Mouse (Mus musculus) CH12.LX (cell line): ENCODE measurements around the gene Tbx5. TPM values are rescaled to one million over a fixed set of nuclear protein-coding genes. Genes with fewer than 3 reads are reported as not detected.

ENCODE experiments used
- DNase-seq: peaks from one replicate; pipeline ENCODE4 v3.0.0-alpha.2; 2013; ENCODE audit errors: extremely low read depth
- H3K27ac ChIP-seq: 2 replicates; pipeline ENCODE4 v1.5.1; 2012; ENCODE audit warnings: low read depth, mild to moderate bottlenecking, control low read depth, moderate library complexity; ENCODE audit not compliant: insufficient read depth
- H3K27me3 ChIP-seq: replicated peaks from 2 replicates; pipeline ENCODE3; 2012; ENCODE audit warnings: inconsistent platforms
- H3K36me3 ChIP-seq, 2 experiments: replicated peaks in 1 of 2; 2 replicates each; pipeline versions ENCODE3 to v1.6.1; 2012; ENCODE audit warnings: inconsistent platforms in 1 of 2, low read length in 1 of 2, mild to moderate bottlenecking in 1 of 2, mixed read lengths in 1 of 2, moderate library complexity in 1 of 2; ENCODE audit not compliant: control insufficient read depth in 1 of 2, insufficient read depth in 1 of 2
- H3K4me1 ChIP-seq, 2 experiments: 2 replicates each; pipeline ENCODE4 v1.6.1; 2012; ENCODE audit warnings: inconsistent platforms in 1 of 2, moderate library complexity in 1 of 2; ENCODE audit not compliant: insufficient read depth in 2 of 2, control insufficient read depth in 1 of 2
- H3K4me2 ChIP-seq: 2 replicates; pipeline ENCODE4 v1.6.1; 2012; ENCODE audit warnings: low read depth, mild to moderate bottlenecking, control low read depth; ENCODE audit not compliant: poor library complexity, insufficient read depth, severe bottlenecking
- H3K4me3 ChIP-seq, 3 experiments: fragments of 150-350 bp in 1 of 3; sonication (generic) in 1 of 3; replicated peaks in 1 of 3; 2 replicates each; pipeline versions ENCODE3 to v1.5.1; 2011 to 2012; ENCODE audit warnings: low read depth in 2 of 3, low read length in 2 of 3, mild to moderate bottlenecking in 2 of 3, moderate library complexity in 2 of 3, control low read depth in 1 of 3, improper control_type of control experiment in 1 of 3, inconsistent platforms in 1 of 3, mixed read lengths in 1 of 3; ENCODE audit not compliant: poor library complexity in 1 of 3
- H3K79me2 ChIP-seq: replicated peaks from 2 replicates; pipeline ENCODE4 v1.6.1; 2012; ENCODE audit warnings: mild to moderate bottlenecking, moderate library complexity; ENCODE audit not compliant: control insufficient read depth, poor library complexity, insufficient read depth, severe bottlenecking; ENCODE audit errors: extremely low read depth
- H3K9ac ChIP-seq: 2 replicates; pipeline ENCODE4 v1.6.1; 2012; ENCODE audit warnings: low read depth, mild to moderate bottlenecking, control low read depth, moderate library complexity; ENCODE audit not compliant: insufficient read depth
- H3K9me3 ChIP-seq: replicated peaks from 2 replicates; pipeline ENCODE3; 2012; ENCODE audit warnings: low read length, inconsistent platforms, mixed read lengths
- BHLHE40 ChIP-seq: IDR thresholded peaks from 2 replicates; pipeline ENCODE4 v1.6.1; 2011; ENCODE audit warnings: mild to moderate bottlenecking, low read depth, low read length, improper control_type of control experiment
- CHD1 ChIP-seq: IDR thresholded peaks from 2 replicates; pipeline ENCODE4 v1.6.1; 2012; ENCODE audit warnings: low read depth, low read length, improper control_type of control experiment, inconsistent platforms
- CTCF ChIP-seq, 2 experiments: IDR thresholded peaks in 1 of 2; conservative IDR thresholded peaks in 1 of 2; 2 replicates each; pipeline ENCODE4 v1.5.1; 2011 to 2012; ENCODE audit warnings: low read depth in 2 of 2, low read length in 2 of 2, improper control_type of control experiment in 1 of 2, inconsistent platforms in 1 of 2, mild to moderate bottlenecking in 1 of 2, moderate library complexity in 1 of 2
- E2F4 ChIP-seq: IDR thresholded peaks from 2 replicates; pipeline ENCODE4 v1.6.1; 2011; ENCODE audit warnings: low read depth, low read length, improper control_type of control experiment; ENCODE audit not compliant: insufficient replicate concordance
- GABPA ChIP-seq: IDR thresholded peaks from 2 replicates; pipeline ENCODE4 v1.6.1; 2012; ENCODE audit warnings: low read depth, low read length, improper control_type of control experiment, inconsistent platforms; ENCODE audit not compliant: insufficient replicate concordance
- HCFC1 ChIP-seq: IDR thresholded peaks from 2 replicates; pipeline ENCODE4 v1.6.1; 2012; ENCODE audit warnings: low read depth, mild to moderate bottlenecking, inconsistent platforms, low read length, improper control_type of control experiment
- JUN ChIP-seq: IDR thresholded peaks from 2 replicates; pipeline ENCODE4 v1.6.1; 2011; ENCODE audit warnings: low read depth, mild to moderate bottlenecking, low read length, improper control_type of control experiment, moderate library complexity; ENCODE audit not compliant: insufficient read depth
- JUND ChIP-seq: conservative IDR thresholded peaks from 2 replicates; pipeline ENCODE4 v1.6.1; 2011; ENCODE audit warnings: low read depth, low read length, improper control_type of control experiment
- MAFK ChIP-seq: IDR thresholded peaks from 2 replicates; pipeline ENCODE4 v1.6.1; 2011; ENCODE audit warnings: low read length, improper control_type of control experiment; ENCODE audit not compliant: insufficient replicate concordance
- MAZ ChIP-seq: IDR thresholded peaks from 2 replicates; pipeline ENCODE4 v1.6.1; 2012; ENCODE audit warnings: low read depth, mild to moderate bottlenecking, inconsistent platforms, low read length, improper control_type of control experiment, moderate library complexity
- MXI1 ChIP-seq: IDR thresholded peaks from 2 replicates; pipeline ENCODE4 v1.6.1; 2011; ENCODE audit warnings: mild to moderate bottlenecking, low read depth, low read length, improper control_type of control experiment
- MYC ChIP-seq: IDR thresholded peaks from 2 replicates; pipeline ENCODE4 v1.6.1; 2011; ENCODE audit warnings: low read depth, mild to moderate bottlenecking, improper control_type of control experiment, low read length
- NRF1 ChIP-seq: IDR thresholded peaks from 2 replicates; pipeline ENCODE4 v1.6.1; 2014; ENCODE audit warnings: low read depth, mild to moderate bottlenecking, inconsistent platforms, low read length, improper control_type of control experiment, moderate library complexity
- PAX5 ChIP-seq: IDR thresholded peaks from 2 replicates; pipeline ENCODE4 v1.6.1; 2012; ENCODE audit warnings: low read length, inconsistent platforms, mixed read lengths
- POLR2A ChIP-seq: IDR thresholded peaks from 2 replicates; pipeline ENCODE4 v1.6.1; 2011; ENCODE audit warnings: low read depth, mild to moderate bottlenecking, improper control_type of control experiment, low read length
- POLR2AphosphoS2 ChIP-seq: IDR thresholded peaks from 2 replicates; pipeline ENCODE4 v1.6.1; 2011; ENCODE audit warnings: low read depth, low read length, improper control_type of control experiment
- RCOR1 ChIP-seq: conservative IDR thresholded peaks from 2 replicates; pipeline ENCODE4 v1.6.1; 2012; ENCODE audit warnings: low read depth, mild to moderate bottlenecking, inconsistent platforms, low read length, improper control_type of control experiment
- SIN3A ChIP-seq: IDR thresholded peaks from 2 replicates; pipeline ENCODE4 v1.6.1; 2012; ENCODE audit warnings: low read length, improper control_type of control experiment, inconsistent platforms
- SMC3 ChIP-seq: IDR thresholded peaks from 2 replicates; pipeline ENCODE4 v1.6.1; 2011; ENCODE audit warnings: low read depth, low read length, improper control_type of control experiment
- TBP ChIP-seq: conservative IDR thresholded peaks from 2 replicates; pipeline ENCODE4 v1.6.1; 2011; ENCODE audit warnings: low read depth, low read length, improper control_type of control experiment
- USF1 ChIP-seq: IDR thresholded peaks from 2 replicates; pipeline ENCODE4 v1.6.1; 2014; ENCODE audit warnings: low read depth, mild to moderate bottlenecking, inconsistent platforms, low read length, improper control_type of control experiment
- USF2 ChIP-seq: conservative IDR thresholded peaks from 2 replicates; pipeline ENCODE4 v1.6.1; 2011; ENCODE audit warnings: low read depth, low read length, improper control_type of control experiment
- ZC3H11A ChIP-seq: IDR thresholded peaks from 2 replicates; pipeline ENCODE4 v1.6.1; 2012; ENCODE audit warnings: low read depth, mild to moderate bottlenecking, inconsistent platforms, low read length, improper control_type of control experiment
- ZKSCAN1 ChIP-seq: IDR thresholded peaks from 2 replicates; pipeline ENCODE4 v1.6.1; 2012; ENCODE audit warnings: low read depth, inconsistent platforms, low read length, improper control_type of control experiment, borderline replicate concordance
- dilution Hi-C: fragments of 300-500 bp; cut with MboI; formaldehyde crosslinking; loops from 2 replicates; pipeline ENCODE4 v1.14.3; 2020; ENCODE audit warnings: low sequenced_read_pairs; ENCODE audit not compliant: extremely low pct_unique_long_range_greater_than_20kb, extremely low pct_ligation_motif_present
- in situ Hi-C: fragments of 300-500 bp; cut with MboI; formaldehyde crosslinking; loops from 3 replicates; pipeline ENCODE4 v1.14.3; 2019; ENCODE audit warnings: low sequenced_read_pairs, low pct_ligation_motif_present, low pct_unique_long_range_greater_than_20kb, mixed read lengths
- polyA plus RNA-seq: library from polyadenylated mRNA; unstranded; fragments of >175 nt; gene quantifications from 2 replicates; pipeline ENCODE4 v1.2.1, GENCODE M21; 2012; ENCODE audit warnings: low read depth; ENCODE audit not compliant: insufficient read length
- total RNA-seq, 2 experiments: library from RNA; depleted of rRNA; stranded (reverse); fragments of 300-350 nt in 1 of 2; fragments of >200 nt in 1 of 2; gene quantifications; 2 replicates each; pipeline ENCODE4 v1.2.3; 2012 to 2014

The Tbx5 gene
- total and polyA plus RNA-seq, 3 experiments, result not detected

DNA sequence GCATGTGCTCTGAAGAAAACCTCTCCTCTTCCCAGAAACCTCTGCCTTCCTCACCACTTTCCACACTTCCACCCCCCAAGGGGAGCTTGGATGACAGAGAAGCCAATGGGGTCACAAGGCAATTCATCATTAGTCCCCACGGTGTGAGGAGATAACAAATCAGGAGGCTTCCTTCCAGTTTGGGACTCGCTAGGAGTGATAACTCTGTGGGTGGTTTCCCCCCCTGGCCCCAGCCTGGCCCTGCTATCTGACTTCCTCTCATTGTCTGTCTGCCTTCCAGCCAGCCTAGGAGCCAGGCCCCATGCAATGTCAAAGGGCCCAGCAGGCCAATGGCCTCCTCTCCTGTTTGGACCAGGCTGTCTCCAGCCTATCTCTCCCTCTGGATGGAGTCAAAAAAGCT lies 43.0 kb downstream of the Tbx5 start:
- Histone ChIP-seq H3K79me2 (no peaks in the 10 kb centered on the region), H3K27ac (no peak overlapping the region), H3K36me3 (no peaks in the 10 kb centered on the region), H3K9me3 (peaks cover 86% of the 10 kb centered on the region), H3K4me2 (no peak overlapping the region), H3K27me3 (no peaks in the 10 kb centered on the region), H3K4me1 (no peaks in the 10 kb centered on the region), H3K4me3 (no peak overlapping the region), H3K9ac (no peak overlapping the region)
- dilution Hi-C loops (no loop called here), in situ Hi-C loops (no loop called here)
- TF ChIP-seq SMC3 (no peak), POLR2AphosphoS2 (no peak), MYC (no peak), JUN (no peak), ZC3H11A (no peak), POLR2A (no peak), JUND (no peak), HCFC1 (no peak), MXI1 (no peak), USF1 (no peak), USF2 (no peak), ZKSCAN1 (no peak), MAZ (no peak), RCOR1 (no peak), CTCF (conservative IDR thresholded peaks at IDR 0.05 in 1 of 2, IDR thresholded peaks at IDR 0.05 in 1 of 2; ENCODE audit: low read depth in 2 of 2, low read length in 2 of 2) (no peak), NRF1 (no peak), PAX5 (no peak)
- no peak for DNase-seq

DNA sequence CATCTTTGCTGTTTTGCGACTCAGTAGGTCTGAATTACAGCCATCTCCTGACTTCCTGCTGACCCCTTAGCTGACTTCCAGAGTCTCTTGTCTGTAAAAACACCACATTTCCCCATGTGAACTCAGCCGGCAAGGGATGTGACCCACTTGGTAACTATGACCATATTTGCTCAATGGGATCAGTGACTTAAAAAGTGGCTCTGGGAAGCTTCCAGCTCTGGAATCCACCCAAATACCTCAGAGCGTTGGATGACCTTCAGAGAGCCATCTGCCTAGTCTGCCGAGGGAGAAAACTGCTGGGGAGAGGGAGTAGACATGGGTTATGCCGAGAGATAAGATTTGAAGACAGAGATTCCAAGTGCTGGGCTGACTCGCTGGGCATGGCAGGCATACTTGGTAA lies 44.7 kb downstream of the Tbx5 start:
- DNase-seq, result no peak
- Histone ChIP-seq H3K9ac (no peak overlapping the region), H3K9me3 (peaks cover 87% of the 10 kb centered on the region), H3K27me3 (no peaks in the 10 kb centered on the region), H3K4me2 (no peak overlapping the region), H3K36me3 (no peaks in the 10 kb centered on the region), H3K4me3 (no peak overlapping the region), H3K4me1 (no peaks in the 10 kb centered on the region), H3K79me2 (no peaks in the 10 kb centered on the region), H3K27ac (no peak overlapping the region)
- in situ Hi-C loops, result no loop called here
- dilution Hi-C loops, result no loop called here
- TF ChIP-seq CTCF (conservative IDR thresholded peaks at IDR 0.05 in 1 of 2, IDR thresholded peaks at IDR 0.05 in 1 of 2; ENCODE audit: low read depth in 2 of 2, low read length in 2 of 2) (no peak), ZKSCAN1 (no peak), MAFK (no peak), E2F4 (no peak), CHD1 (no peak), SIN3A (no peak), USF2 (no peak), TBP (no peak), MAZ (no peak), HCFC1 (no peak), MXI1 (no peak), GABPA (no peak), BHLHE40 (no peak)
